Mouse (Mus musculus) embryonic fibroblast, embryonic 13.5 days (primary cell): ENCODE results near the gene Gse1.

Experiments used
- CTCF ChIP-seq: IDR thresholded peaks from 2 replicates; pipeline ENCODE4 v1.5.1; 2011; ENCODE audit warnings: mild to moderate bottlenecking, control low read depth, low read length, moderate library complexity, borderline replicate concordance; ENCODE audit not compliant: insufficient read depth
- POLR2A ChIP-seq: IDR thresholded peaks from 2 replicates; pipeline ENCODE4 v1.6.1; 2011; ENCODE audit warnings: low read depth, mild to moderate bottlenecking, control low read depth, low read length, moderate library complexity

DNA sequence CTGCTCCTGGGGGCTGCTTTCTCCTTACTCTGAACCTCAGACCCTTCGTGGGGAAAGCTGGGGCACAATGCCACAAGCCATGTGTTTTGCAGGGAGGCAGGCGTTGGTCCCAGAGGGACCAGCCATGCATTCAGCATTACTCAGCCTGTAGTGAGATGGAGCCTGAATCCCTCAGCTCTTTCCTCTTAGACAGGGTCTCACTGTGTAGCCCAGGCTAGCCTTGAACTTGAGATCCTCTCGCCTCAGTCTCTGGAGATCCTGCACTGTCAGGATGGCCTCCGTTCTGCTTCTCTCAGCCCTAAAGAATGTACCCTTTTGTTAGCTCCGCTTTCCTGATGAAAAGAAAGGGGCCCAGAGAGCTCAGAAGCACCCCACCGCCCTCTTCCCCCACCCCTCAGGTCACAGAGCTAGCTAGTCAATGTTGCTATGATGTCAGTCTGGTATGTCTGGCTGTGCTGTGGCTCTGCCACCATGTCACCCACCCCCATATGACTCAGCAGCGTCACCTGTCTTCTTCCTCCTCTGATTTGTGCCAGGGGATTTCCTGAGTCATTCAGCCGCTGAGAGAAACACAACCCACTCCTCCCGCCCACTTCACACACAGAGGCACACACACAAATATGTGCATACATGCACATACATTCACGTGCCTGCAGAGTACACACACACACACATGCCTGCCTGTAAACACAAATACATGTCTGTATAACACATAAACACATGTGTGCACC, 2.7 kb upstream of the Gse1 start:
- TF ChIP-seq CTCF (no peak), POLR2A (no peak)
